Mouse (Mus musculus) ES-Bruce4 (cell line): Measurements from ENCODE around the gene Fancc.

Source experiments
- CTCF ChIP-seq: IDR thresholded peaks from one replicate; pipeline ENCODE4 v1.8.1; 2011; ENCODE audit warnings: low read depth, low read length
- POLR2A ChIP-seq: IDR thresholded peaks from one replicate; pipeline ENCODE4 v1.8.1; 2011; ENCODE audit warnings: low read length; ENCODE audit not compliant: insufficient read depth

- no peak for TF ChIP-seq CTCF
- TF ChIP-seq POLR2A = no peak
These were observed 37.9 kb upstream of the Fancc start for GRCm38 (mm10) chr13:63534981-63535380.
